Mouse (Mus musculus) cerebellum, adult 2 months (tissue): ENCODE measurements at regions not wholly inside any gene's neighbourhood (a gene's known extent, or its start where the extent isn't known, plus 50 kb on each side); places are given as distances from the start of the nearest gene placed in this dataset.
"Not testable (repeated sequence)": the region's sequence is repeated elsewhere in the genome, so short reads cannot be mapped to it uniquely, and the experiment has no call there.

Experiments
- DNase-seq, 2 experiments: peaks; one replicate each; pipeline ENCODE4 v3.0.0; 2021
- H3K27ac ChIP-seq: fragments of 200-500 bp; 2 replicates; pipeline ENCODE4 v1.5.1; 2012; ENCODE audit warnings: low read length, control low read depth, inconsistent platforms; ENCODE audit not compliant: insufficient read depth
- H3K27me3 ChIP-seq: fragments of 200-500 bp; 2 replicates; pipeline ENCODE4 v1.6.1; 2012; ENCODE audit warnings: inconsistent platforms, mild to moderate bottlenecking, low read length, moderate library complexity; ENCODE audit not compliant: control insufficient read depth, insufficient read depth
- H3K4me1 ChIP-seq: fragments of 200-500 bp; 2 replicates; pipeline ENCODE4 v1.6.1; 2011; ENCODE audit warnings: low read length; ENCODE audit not compliant: control insufficient read depth, insufficient read depth
- H3K4me3 ChIP-seq: fragments of 200-500 bp; replicated peaks from 2 replicates; pipeline ENCODE3; 2011; ENCODE audit warnings: mild to moderate bottlenecking, low read depth, low read length, control low read depth; ENCODE audit not compliant: insufficient read depth
- CTCF ChIP-seq: fragments of 200-500 bp; IDR thresholded peaks from 2 replicates; pipeline ENCODE4 v1.5.1; 2011; ENCODE audit warnings: low read depth, mild to moderate bottlenecking, control low read depth, low read length, moderate library complexity, borderline replicate concordance; ENCODE audit not compliant: insufficient read depth
- POLR2A ChIP-seq: fragments of 200-500 bp; IDR thresholded peaks from 2 replicates; pipeline ENCODE4 v1.6.1; 2011; ENCODE audit warnings: low read length, control low read depth, borderline replicate concordance; ENCODE audit not compliant: insufficient read depth
- WGBS: fragments of 180-500 bp; shearing (Covaris S2); methylation state at CpG from one replicate; pipeline ENCODE4 v1.1.7; 2018; 5-methylcytosine and 5-hydroxymethylcytosine counted together

DNA sequence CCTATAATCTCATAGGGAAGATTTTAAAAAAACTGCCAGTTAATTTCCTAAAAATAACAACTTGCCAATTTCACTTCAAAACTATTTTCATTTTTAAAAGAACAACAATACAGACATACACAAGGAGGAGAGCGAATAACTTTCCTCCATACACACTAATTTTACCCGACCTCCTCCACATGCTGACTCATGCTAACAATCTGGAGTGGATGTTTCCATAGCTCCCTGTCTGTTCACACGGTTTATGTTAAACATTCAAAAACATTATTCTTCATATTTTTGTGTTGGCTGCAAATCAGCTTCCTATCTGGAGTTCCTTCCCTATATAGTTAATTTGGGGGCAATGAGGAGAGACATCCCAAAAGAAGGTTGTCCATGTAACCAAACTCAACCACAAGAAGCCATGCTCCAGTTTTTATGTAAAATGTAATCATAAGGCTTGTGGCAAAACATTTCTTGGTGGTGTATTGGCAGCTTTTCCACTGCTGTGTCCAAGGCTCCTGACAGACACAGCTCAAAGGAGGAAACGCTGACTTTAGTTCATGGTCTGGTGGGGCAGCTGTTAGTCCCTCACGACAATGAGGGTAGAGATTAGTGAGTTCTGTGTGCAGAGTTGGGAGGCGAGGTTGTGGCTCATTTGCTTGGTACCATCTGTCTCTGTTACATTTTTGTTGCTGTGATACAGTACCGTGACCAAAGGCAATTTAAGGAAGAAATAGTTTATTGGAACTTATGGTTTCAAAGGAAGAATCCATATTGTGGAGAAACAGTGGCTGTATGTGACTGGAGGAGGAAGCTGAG, 203.1 kb upstream of the Tmc3 start:
- Histone ChIP-seq H3K27ac (no peak overlapping the region), H3K4me1 (no peaks in the 10 kb centered on the region), H3K4me3 (no peak overlapping the region), H3K27me3 (no peaks in the 10 kb centered on the region)
- DNase-seq = no peak
- TF ChIP-seq POLR2A = no peak
- TF ChIP-seq CTCF = no peak
- WGBS = 75% methylated on average over 7 of the region's 7 CpGs

- Histone ChIP-seq H3K4me3 (no peak overlapping the region), H3K4me1 (no peaks in the 10 kb centered on the region), H3K27ac (no peak overlapping the region), H3K27me3 (no peaks in the 10 kb centered on the region)
- 21% methylated on average over 8 of the region's 8 CpGs for WGBS
- TF ChIP-seq POLR2A (no peak), CTCF (no peak)
- DNase-seq = no peak
Measured at GRCm38 (mm10) chr7:83382803-83383363, 201.8 kb upstream of the Tmc3 start.

DNA sequence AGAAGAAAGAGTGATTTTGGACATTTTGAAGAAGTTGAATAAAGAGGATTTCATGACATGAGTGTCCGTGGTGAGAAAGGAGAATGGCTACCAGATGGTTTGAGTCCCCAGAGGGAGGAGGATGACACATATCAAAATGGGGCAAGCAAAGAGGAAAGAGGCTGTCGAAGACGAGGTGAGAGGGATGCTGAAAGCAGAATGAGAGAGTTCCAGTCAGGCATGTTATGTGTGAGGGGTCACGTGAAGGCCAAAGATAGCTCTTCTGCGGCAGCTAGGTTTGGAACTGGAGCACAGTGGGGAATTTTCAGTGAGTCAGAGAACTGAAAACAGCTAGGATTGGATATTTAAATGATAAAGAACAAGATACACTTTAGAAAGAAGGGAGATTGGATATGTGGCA, 193.3 kb upstream of the Tmc3 start:
- no peak for TF ChIP-seq POLR2A
- no peak for TF ChIP-seq CTCF
- H3K27me3 ChIP-seq = no peaks in the 10 kb centered on the region
- 38% methylated on average over 5 of the region's 5 CpGs for WGBS
- H3K4me3 ChIP-seq = no peak overlapping the region
- H3K27ac ChIP-seq = no peak overlapping the region
- H3K4me1 ChIP-seq = no peaks in the 10 kb centered on the region
- peak in 1 of 2 experiments; percentile 14 for DNase-seq

GRCm38 (mm10) chr7:83392181-83392580, 192.5 kb upstream of the Tmc3 start:
- Histone ChIP-seq H3K27ac (no peak overlapping the region), H3K4me1 (no peaks in the 10 kb centered on the region), H3K4me3 (no peak overlapping the region), H3K27me3 (no peaks in the 10 kb centered on the region)
- no peak for TF ChIP-seq POLR2A
- no peak for TF ChIP-seq CTCF
- no peak for DNase-seq
- 98% methylated on average over 2 of the region's 2 CpGs for WGBS

GRCm38 (mm10) chr7:83392625-83393024, 192.1 kb upstream of the Tmc3 start:
- H3K4me3 ChIP-seq = no peak overlapping the region
- DNase-seq = no peak
- H3K4me1 ChIP-seq = no peaks in the 10 kb centered on the region
- no peaks in the 10 kb centered on the region for H3K27me3 ChIP-seq
- no peak for TF ChIP-seq CTCF
- TF ChIP-seq POLR2A = no peak
- H3K27ac ChIP-seq = no peak overlapping the region

GRCm38 (mm10) chr7:83394156-83394555, 190.6 kb upstream of the Tmc3 start:
- H3K27ac ChIP-seq = no peak overlapping the region
- WGBS = 73% methylated on average over 2 of the region's 2 CpGs

DNA sequence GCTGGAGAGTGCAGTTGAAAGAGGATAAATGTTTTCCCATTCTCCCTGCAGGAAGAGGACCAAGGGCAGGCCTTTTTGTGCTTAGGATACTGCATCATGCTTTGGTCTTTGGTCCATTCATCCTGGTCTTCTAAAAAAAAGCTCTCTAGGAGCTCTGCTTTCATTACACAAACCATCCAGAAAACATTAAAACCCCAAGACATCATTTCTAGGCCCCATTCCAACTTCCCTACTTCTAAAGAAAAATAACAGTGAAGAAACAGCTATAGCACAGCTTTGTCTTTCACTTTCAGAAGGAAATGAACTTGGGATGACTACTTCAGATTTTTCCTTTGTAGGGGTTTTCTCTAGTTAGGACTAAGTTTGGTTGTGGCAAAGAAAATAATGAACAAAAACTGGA, 185.1 kb upstream of the Tmc3 start:
- no peak overlapping the region for H3K4me3 ChIP-seq
- DNase-seq = no peak
- H3K27ac ChIP-seq = no peak overlapping the region
- TF ChIP-seq POLR2A = no peak
- TF ChIP-seq CTCF = no peak
- no peaks in the 10 kb centered on the region for H3K4me1 ChIP-seq
- H3K27me3 ChIP-seq = no peaks in the 10 kb centered on the region

More at GRCm38 (mm10) chr7:83394156-83394555, 190.6 kb upstream of the Tmc3 start:
- Histone ChIP-seq H3K4me3 (no peak overlapping the region), H3K4me1 (no peaks in the 10 kb centered on the region), H3K27me3 (no peaks in the 10 kb centered on the region)
- TF ChIP-seq CTCF = no peak
- TF ChIP-seq POLR2A = no peak
- DNase-seq = no peak

DNA sequence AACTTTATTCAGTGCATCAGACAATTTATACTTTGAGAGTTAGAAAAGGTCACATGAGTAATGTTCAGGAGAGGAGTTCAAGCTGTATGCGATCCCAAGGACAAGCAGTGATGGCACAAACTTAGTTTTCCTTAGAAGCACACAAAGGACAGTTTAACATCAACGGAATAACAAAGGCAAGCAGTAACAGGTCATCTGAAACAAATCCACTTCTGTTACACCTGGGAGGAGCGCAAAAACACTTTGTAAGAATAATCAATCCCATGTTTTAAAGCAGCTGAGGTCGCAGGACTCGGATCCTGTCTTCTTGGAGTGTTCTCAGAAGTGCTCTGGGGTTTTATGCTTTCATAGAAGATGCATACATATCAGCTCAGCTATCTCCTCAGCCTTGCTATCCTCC, 183.7 kb upstream of the Tmc3 start:
- TF ChIP-seq POLR2A (no peak), CTCF (no peak)
- Histone ChIP-seq H3K4me1 (no peaks in the 10 kb centered on the region), H3K27ac (no peak overlapping the region), H3K27me3 (no peaks in the 10 kb centered on the region), H3K4me3 (no peak overlapping the region)
- 91% methylated on average over 5 of the region's 5 CpGs for WGBS
- no peak for DNase-seq

- peak in 1 of 2 experiments; percentile 5 for DNase-seq
- not testable (repeated sequence) for H3K4me1 ChIP-seq
- WGBS = 91% methylated on average over 5 of the region's 5 CpGs
Measured at GRCm38 (mm10) chr7:83412745-83413144, 172.0 kb upstream of the Tmc3 start.

More at GRCm38 (mm10) chr7:83412745-83413144, 172.0 kb upstream of the Tmc3 start:
- not testable (repeated sequence) for H3K27ac ChIP-seq, H3K27me3 ChIP-seq, H3K4me3 ChIP-seq
